Mouse (Mus musculus) forebrain, postnatal 0 days (tissue): ENCODE data around the gene Cela2a. TPM values are rescaled to one million over a fixed set of nuclear protein-coding genes. Genes with fewer than 3 reads are reported as not detected.

Experiments used
- ATAC-seq: fragments of 200-750 bp; cut with Nextera tagmentation; 2 replicates; pipeline ENCODE4 v1.8.0; 2017; ENCODE audit warnings: mild to moderate bottlenecking, moderate library complexity
- DNase-seq: peaks from one replicate; pipeline ENCODE4 v3.0.0-alpha.2; 2015
- H3K27ac ChIP-seq: fragments of 300-500 bp; sonication (generic); 2 replicates; pipeline ENCODE4 v1.5.1; 2014; ENCODE audit warnings: low read depth, mild to moderate bottlenecking, antibody characterized with exemption, low read length, moderate library complexity, mixed read lengths
- H3K27me3 ChIP-seq: fragments of 300-500 bp; sonication (generic); 2 replicates; pipeline ENCODE4 v1.6.1; 2014; ENCODE audit warnings: mild to moderate bottlenecking, low read length, mixed read lengths; ENCODE audit not compliant: insufficient read depth
- H3K36me3 ChIP-seq: fragments of 300-500 bp; sonication (generic); 2 replicates; pipeline ENCODE4 v1.6.1; 2014; ENCODE audit warnings: mild to moderate bottlenecking, moderate library complexity; ENCODE audit not compliant: insufficient read depth
- H3K4me1 ChIP-seq: fragments of 300-500 bp; sonication (generic); 2 replicates; pipeline ENCODE4 v1.6.1; 2014; ENCODE audit warnings: antibody characterized with exemption; ENCODE audit not compliant: insufficient read depth
- H3K4me2 ChIP-seq: fragments of 300-500 bp; sonication (generic); 2 replicates; pipeline ENCODE4 v1.6.1; 2014; ENCODE audit warnings: low read depth, mild to moderate bottlenecking, moderate library complexity
- H3K4me3 ChIP-seq: fragments of 300-500 bp; sonication (generic); 2 replicates; pipeline ENCODE4 v1.5.1; 2014; ENCODE audit warnings: low read depth, low read length, mixed read lengths
- H3K9ac ChIP-seq: fragments of 300-500 bp; sonication (generic); 2 replicates; pipeline ENCODE4 v1.6.1; 2014; ENCODE audit warnings: mild to moderate bottlenecking
- H3K9me3 ChIP-seq: fragments of 300-500 bp; sonication (generic); 2 replicates; pipeline ENCODE4 v1.6.1; 2016; ENCODE audit warnings: low read length
- CTCF ChIP-seq: sonication (generic); IDR thresholded peaks from 2 replicates; pipeline ENCODE4 v1.5.1; 2016; ENCODE audit warnings: antibody characterized with exemption, control low read depth, low read depth
- WGBS: fragments of 180-500 bp; shearing (Covaris S2); extraction: QIAGEN DNeasy Blood & Tissue Kit; methylation state at CpG from one replicate; pipeline ENCODE4 v1.1.7; 2014; 5-methylcytosine and 5-hydroxymethylcytosine counted together
- polyA plus RNA-seq: library from polyadenylated mRNA; unstranded; fragments of >200 nt; fragmentation: Nextera tagmentation; extraction: Ambion mirVana; gene quantifications from 2 replicates; pipeline ENCODE4 v1.2.1, GENCODE M21; 2015
- total RNA-seq: library from RNA; depleted of rRNA; stranded (reverse); fragments of >200 nt; gene quantifications from 2 replicates; pipeline ENCODE4 v1.2.3, GENCODE M21; 2014

Cela2a gene
- total and polyA plus RNA-seq, 2 experiments from 2014 or later, result 0.39 TPM; not detected in 1

- H3K4me2 ChIP-seq, result no peak overlapping the region
- H3K4me3 ChIP-seq, result no peak overlapping the region
- ATAC-seq (no peak), DNase-seq (no peak)
- WGBS, result 88% methylated on average over 5 of the region's 5 CpGs
- H3K27ac ChIP-seq, result no peak overlapping the region
- H3K9ac ChIP-seq, result no peak overlapping the region
- H3K36me3 ChIP-seq, result no peaks in the 10 kb centered on the region
- no peak for TF ChIP-seq CTCF
- H3K4me1 ChIP-seq, result peaks cover 11% of the 10 kb centered on the region; the same call in 1 of the 2 replicates
- no peaks in the 10 kb centered on the region for H3K27me3 ChIP-seq
- no peaks in the 10 kb centered on the region for H3K9me3 ChIP-seq
Observed at GRCm38 (mm10) chr4:141865600-141865999, 39.6 kb upstream of the Cela2a start.

GRCm38 (mm10) chr4:141865006-141865405, 39.0 kb upstream of the Cela2a start:
- Histone ChIP-seq H3K27me3 (no peaks in the 10 kb centered on the region), H3K4me1 (peaks cover 5% of the 10 kb centered on the region; the same call in 1 of the 2 replicates), H3K36me3 (no peaks in the 10 kb centered on the region), H3K4me2 (no peak overlapping the region), H3K9me3 (no peaks in the 10 kb centered on the region), H3K27ac (no peak overlapping the region), H3K9ac (no peak overlapping the region), H3K4me3 (no peak overlapping the region)
- no peak for DNase-seq
- ATAC-seq, result no peak
- WGBS, result 95% methylated on average over 5 of the region's 5 CpGs
- no peak for TF ChIP-seq CTCF

- no peak overlapping the region for H3K9ac ChIP-seq
- no peak for DNase-seq
- H3K27ac ChIP-seq, result no peak overlapping the region
- H3K9me3 ChIP-seq, result no peaks in the 10 kb centered on the region
- no peak overlapping the region for H3K4me3 ChIP-seq
- no peak for TF ChIP-seq CTCF
- ATAC-seq, result no peak
- 0 out of 2 replicates have a peak, but pooled peaks cover 4% of the 10 kb centered on the region for H3K4me1 ChIP-seq
- 94% methylated on average over 8 of the region's 8 CpGs for WGBS
- peaks cover 3% of the 10 kb centered on the region; the same call in 1 of the 2 replicates for H3K36me3 ChIP-seq
- H3K27me3 ChIP-seq, result no peaks in the 10 kb centered on the region
- H3K4me2 ChIP-seq, result no peak overlapping the region
Observed at GRCm38 (mm10) chr4:141864506-141864905, 38.5 kb upstream of the Cela2a start.

GRCm38 (mm10) chr4:141863726-141864280, 37.8 kb upstream of the Cela2a start:
- no peak for TF ChIP-seq CTCF
- Histone ChIP-seq H3K4me3 (no peak overlapping the region), H3K27me3 (no peaks in the 10 kb centered on the region), H3K9ac (no peak overlapping the region), H3K36me3 (peaks cover 10% of the 10 kb centered on the region), H3K4me1 (0 out of 2 replicates have a peak, but pooled peaks cover 4% of the 10 kb centered on the region), H3K9me3 (no peaks in the 10 kb centered on the region), H3K4me2 (no peak overlapping the region), H3K27ac (no peak overlapping the region)
- WGBS, result 96% methylated on average over 7 of the region's 7 CpGs
- DNase-seq, result no peak
- no peak for ATAC-seq

GRCm38 (mm10) chr4:141862867-141863266, 36.9 kb upstream of the Cela2a start:
- peaks cover 11% of the 10 kb centered on the region for H3K36me3 ChIP-seq
- H3K4me2 ChIP-seq, result no peak overlapping the region
- H3K9ac ChIP-seq, result no peak overlapping the region
- no peak for TF ChIP-seq CTCF
- 68% methylated on average over 5 of the region's 5 CpGs for WGBS
- H3K27ac ChIP-seq, result no peak overlapping the region
- H3K4me3 ChIP-seq, result no peak overlapping the region
- H3K9me3 ChIP-seq, result no peaks in the 10 kb centered on the region
- DNase-seq, result no peak
- 0 out of 2 replicates have a peak, but pooled peaks cover 4% of the 10 kb centered on the region for H3K4me1 ChIP-seq
- no peak for ATAC-seq
- no peaks in the 10 kb centered on the region for H3K27me3 ChIP-seq

- H3K9me3 ChIP-seq, result no peaks in the 10 kb centered on the region
- H3K4me2 ChIP-seq, result no peak overlapping the region
- no peak overlapping the region for H3K9ac ChIP-seq
- H3K27ac ChIP-seq, result no peak overlapping the region
- 0 out of 2 replicates have a peak, but pooled peaks cover 4% of the 10 kb centered on the region for H3K4me1 ChIP-seq
- 89% methylated on average over 17 of the region's 17 CpGs for WGBS
- H3K27me3 ChIP-seq, result no peaks in the 10 kb centered on the region
- ATAC-seq, result no peak
- H3K36me3 ChIP-seq, result peaks cover 11% of the 10 kb centered on the region
- TF ChIP-seq CTCF, result no peak
- no peak for DNase-seq
- no peak overlapping the region for H3K4me3 ChIP-seq
Observed at GRCm38 (mm10) chr4:141861591-141862295, 35.8 kb upstream of the Cela2a start.

GRCm38 (mm10) chr4:141860246-141860841, 34.4 kb upstream of the Cela2a start:
- peaks cover 11% of the 10 kb centered on the region for H3K36me3 ChIP-seq
- no peaks in the 10 kb centered on the region for H3K4me1 ChIP-seq
- H3K27ac ChIP-seq, result no peak overlapping the region
- DNase-seq (no peak), ATAC-seq (no peak)
- TF ChIP-seq CTCF, result no peak
- 81% methylated on average over 19 of the region's 19 CpGs for WGBS
- H3K4me3 ChIP-seq, result no peak overlapping the region
- H3K9ac ChIP-seq, result no peak overlapping the region
- H3K27me3 ChIP-seq, result no peaks in the 10 kb centered on the region
- no peak overlapping the region for H3K4me2 ChIP-seq
- no peaks in the 10 kb centered on the region for H3K9me3 ChIP-seq
